Mouse (Mus musculus) erythroblast, embryonic 14.5 days (primary cell): Measurements from ENCODE around the gene Socs4.

Experiments
- GATA1 ChIP-seq: IDR thresholded peaks from 2 replicates; pipeline ENCODE4 v1.6.1; 2012; ENCODE audit warnings: low read length, inconsistent platforms, mixed read lengths
- TAL1 ChIP-seq: IDR thresholded peaks from 3 replicates; pipeline ENCODE4 v1.6.1; 2012; ENCODE audit warnings: low read length, inconsistent platforms, mixed read lengths

DNA sequence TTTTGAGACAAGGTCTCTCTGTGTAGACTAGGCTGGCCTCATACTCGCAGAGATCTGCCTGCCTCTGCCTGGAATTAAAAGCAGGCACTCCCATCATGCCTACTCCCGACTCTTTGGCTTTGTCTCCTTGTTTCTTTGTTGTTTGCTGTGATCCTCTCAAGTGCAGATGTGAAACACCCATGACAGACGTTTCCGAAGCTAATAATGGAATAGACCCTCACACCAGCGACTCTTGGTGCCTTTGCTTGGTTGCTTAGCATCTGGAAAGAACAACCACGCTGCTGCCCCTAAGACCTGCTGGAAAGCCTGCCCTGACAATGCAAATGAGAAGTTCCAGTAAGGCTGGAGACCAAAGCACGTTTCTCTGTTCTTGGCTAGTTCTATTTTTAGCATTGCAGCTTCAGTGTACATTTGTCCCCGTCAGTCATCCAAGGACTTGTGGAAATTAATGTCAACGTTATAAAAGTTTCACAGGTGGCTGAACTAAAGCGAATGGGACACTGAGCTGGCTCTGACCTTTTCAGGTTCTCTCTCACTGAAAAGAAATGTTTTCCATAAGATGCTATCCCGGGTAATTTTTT, 46.8 kb upstream of the Socs4 start:
- TF ChIP-seq TAL1 (no peak), GATA1 (no peak)
